Comparison of ENCODE assay signal across 29 mouse cellular contexts in the genomic region with DNA sequence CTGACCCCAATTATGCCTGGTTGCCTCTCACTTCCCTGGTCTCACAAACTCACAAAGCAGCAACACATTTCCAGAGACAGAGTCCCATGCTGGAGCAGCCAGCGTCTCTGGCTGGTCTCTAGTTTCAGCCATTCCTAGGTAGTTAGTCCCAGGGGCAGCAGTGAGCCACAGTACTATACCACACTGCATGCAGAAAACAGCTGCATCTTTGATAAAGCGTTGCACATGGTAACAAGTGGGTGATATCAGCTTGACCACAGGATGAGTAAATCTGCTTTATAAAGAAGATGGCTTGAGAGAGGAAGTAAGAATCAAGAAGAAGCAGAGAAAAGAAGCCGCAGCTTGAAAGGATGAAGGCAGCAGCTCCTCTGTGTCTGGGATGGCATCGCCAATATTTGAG. TPM values are rescaled to one million over a fixed set of nuclear protein-coding genes. Genes with fewer than 3 reads are reported as not detected.
DNase-seq lines count a peak whose midpoint lies in the region; ATAC-seq and TF ChIP-seq lines count a peak whose summit lies in the region.
"Had no signal": no experiment of that assay in that cellular context is flagged by ENCODE, and none has a peak within 500 bp of the region (broad histone marks: within the 10 kb centered on the region; RNA-seq: fewer than 3 reads in every experiment).

No protein-coding gene starts in this region.

- H3K79me2 ChIP-seq in C2C12 (ENCODE audit: control insufficient read depth, insufficient read depth) (no peaks in the 10 kb centered on the region), macrophage (ENCODE audit: inconsistent target) (no peaks in the 10 kb centered on the region)

- no peaks in the 10 kb centered on the region for H3K9me3 ChIP-seq in kidney, embryonic 16.5 days (ENCODE audit: low read length)
- H3K9me3 ChIP-seq: forebrain, embryonic 12.5 days; hindbrain, embryonic 12.5 days; limb, embryonic 13.5 days; lung, embryonic 15.5 days; neural tube, embryonic 15.5 days had no signal

- no peaks in the 10 kb centered on the region for H3K4me1 ChIP-seq in kidney, embryonic 16.5 days (ENCODE audit: insufficient read depth, low read length)
- H3K4me1 ChIP-seq: forebrain, embryonic 12.5 days; hindbrain, embryonic 12.5 days; lung, embryonic 15.5 days; neural tube, embryonic 15.5 days had no signal

- peak overlapping the region; percentile 95 for H3K27ac ChIP-seq in layer of hippocampus, adult 2 months
- peak overlapping the region; percentile 69 for H3K27ac ChIP-seq in macrophage
- H3K27ac ChIP-seq in kidney, embryonic 16.5 days (ENCODE audit: low read length): no peak overlapping the region
- H3K27ac ChIP-seq: forebrain, embryonic 12.5 days; hindbrain, embryonic 12.5 days; limb, embryonic 13.5 days; lung, embryonic 15.5 days; neural tube, embryonic 15.5 days had no signal

- no peak for DNase-seq in layer of hippocampus, adult 2 months (ENCODE audit: low spot score in 2 of 2)
- DNase-seq in layer of hippocampus, postnatal 25 days (ENCODE audit: extremely low spot score in 1 of 2, low spot score in 1 of 2): no peak
- no peak for DNase-seq in spleen, postnatal 10 days (ENCODE audit: low spot score in 2 of 2)
- DNase-seq in gastrocnemius, adult 18-20 months (ENCODE audit: low spot score): no peak
- DNase-seq: adrenal gland, adult 8-10 months; cerebellum, adult 11 months; cerebellum, adult 9-10 months; cerebellum, postnatal 36 days; forebrain, postnatal 0 days; gastrocnemius, postnatal 14 days; heart, adult 18-20 months; heart, postnatal 36 days; kidney, adult 8-10 months; kidney, postnatal 10 days; midbrain, embryonic 14.5 days; thymus, adult 2 months; thymus, postnatal 4 days had no signal

- WGBS in macrophage (ENCODE audit: missing documents): 52% methylated on average over 4 of the region's 4 CpGs
- 78% methylated on average over 4 of the region's 4 CpGs for WGBS in kidney, embryonic 16.5 days

- no peak overlapping the region for H3K9ac ChIP-seq in kidney, embryonic 16.5 days (replicated peaks; ENCODE audit: low read length)
- H3K9ac ChIP-seq: forebrain, embryonic 12.5 days; forebrain, postnatal 0 days; hindbrain, embryonic 12.5 days; limb, embryonic 13.5 days; lung, embryonic 15.5 days; neural tube, embryonic 15.5 days had no signal

- H3K4me2 ChIP-seq in kidney, embryonic 16.5 days (replicated peaks; ENCODE audit: low read depth, low read length): no peak overlapping the region
- H3K4me2 ChIP-seq: forebrain, embryonic 12.5 days; heart, embryonic 11.5 days; hindbrain, embryonic 12.5 days; limb, embryonic 13.5 days; liver, embryonic 11.5 days; lung, embryonic 15.5 days; neural tube, embryonic 15.5 days had no signal

- peak; percentile 74 for ATAC-seq in common myeloid progenitor, adult 5-6 weeks (replicated peaks; ENCODE audit: low read depth, poor library complexity, severe bottlenecking)
- ATAC-seq in kidney, embryonic 16.5 days (ENCODE audit: low FRiP score, low TSS enrichment): no peak
- ATAC-seq: forebrain, postnatal 0 days; intestine, embryonic 16.5 days had no signal

- H3K36me3 ChIP-seq in C2C12 (ENCODE audit: control insufficient read depth, insufficient read depth) (no peaks in the 10 kb centered on the region), macrophage (ENCODE audit: inconsistent target) (no peaks in the 10 kb centered on the region)
- H3K36me3 ChIP-seq in kidney, embryonic 16.5 days (ENCODE audit: insufficient read depth, low read length): no peaks in the 10 kb centered on the region
- H3K36me3 ChIP-seq: forebrain, embryonic 12.5 days; hindbrain, embryonic 12.5 days; limb, embryonic 13.5 days; lung, embryonic 15.5 days; neural tube, embryonic 15.5 days had no signal

- H3K79me3 ChIP-seq in C2C12 (ENCODE audit: low read depth): no peaks in the 10 kb centered on the region

- no peak overlapping the region for H3K4me3 ChIP-seq in layer of hippocampus, adult 2 months
- H3K4me3 ChIP-seq in C2C12 (ENCODE audit: insufficient read depth, poor library complexity, severe bottlenecking) (no peak overlapping the region), macrophage (ENCODE audit: inconsistent target) (no peak overlapping the region)
- H3K4me3 ChIP-seq in kidney, embryonic 16.5 days (ENCODE audit: low read length): no peak overlapping the region
- H3K4me3 ChIP-seq: forebrain, embryonic 12.5 days; hindbrain, embryonic 12.5 days; limb, embryonic 13.5 days; lung, embryonic 15.5 days; neural tube, embryonic 15.5 days had no signal

- no peaks in the 10 kb centered on the region for H3K27me3 ChIP-seq in C2C12 (ENCODE audit: control insufficient read depth, insufficient read depth, insufficient read length)
- no peaks in the 10 kb centered on the region for H3K27me3 ChIP-seq in kidney, embryonic 16.5 days (ENCODE audit: insufficient read depth, low read length)
- H3K27me3 ChIP-seq: forebrain, embryonic 12.5 days; hindbrain, embryonic 12.5 days; limb, embryonic 13.5 days; lung, embryonic 15.5 days; neural tube, embryonic 15.5 days had no signal

- no peak overlapping the region for H3ac ChIP-seq in C2C12 (ENCODE audit: control insufficient read depth, insufficient read length, low read depth)

- TF ChIP-seq CTCF in layer of hippocampus, adult 2 months (conservative IDR thresholded peaks at IDR 0.05): no peak
- TF ChIP-seq CTCF in C2C12 (IDR thresholded peaks at IDR 0.05; ENCODE audit: control insufficient read depth, insufficient read depth, insufficient read length): no peak

TF ChIP-seq in C2C12, 6 proteins besides CTCF, POLR2A, EP300 and RAD21:
- TF ChIP-seq MYOG (IDR thresholded peaks at IDR 0.05; ENCODE audit: control insufficient read depth, extremely low read depth, insufficient read length): no peak
- no peak for TF ChIP-seq FOSL1 (IDR thresholded peaks at IDR 0.05; ENCODE audit: insufficient read depth, low read length, poor library complexity, severe bottlenecking)
- no peak for TF ChIP-seq USF1 (IDR thresholded peaks at IDR 0.05; ENCODE audit: low read depth)
- peak; percentile 98 for TF ChIP-seq MYOD1 (IDR thresholded peaks at IDR 0.05; ENCODE audit: control insufficient read depth, insufficient read length, low read depth)
- peak; percentile 53 for TF ChIP-seq MAX (IDR thresholded peaks at IDR 0.05)
- TF ChIP-seq CEBPB (IDR thresholded peaks at IDR 0.05; ENCODE audit: low read depth): no peak

RNA-seq across cellular contexts. Expression of a gene that starts 35.4 kb away (rescaled TPM):
- total RNA-seq in layer of hippocampus, adult 2 months (2021): 100 to 1,000 TPM; 104 to 109 TPM
- 10 to 100 TPM; 92.5 to 98.5 TPM for total RNA-seq in layer of hippocampus, postnatal 25 days (2021)
- polyA plus RNA-seq in C2C12 (2012; fragmentation: generic; extraction: Trizol) (2.2 TPM), macrophage (2018) (10.4 to 11.9 TPM (median 11.0 TPM) in 3 replicates)
- total RNA-seq in common myeloid progenitor, adult 5-6 weeks (2017): 7.0 and 11.6 TPM in 2 replicates
- total RNA-seq in macrophage (2018; cell fraction: chromatin; rRNA removed): 10 to 100 TPM in 22 of 26 experiments, 1 to 10 TPM in 4; 6.6 to 88.2 (median 34.3) TPM
- total RNA-seq in macrophage (2018; cell fraction: cytosol; rRNA removed): 10 to 100 TPM in 14 of 26 experiments, 1 to 10 TPM in 12; 4.7 to 24.2 (median 11.1) TPM
- 10 to 100 TPM in 25 of 26 experiments, 1 to 10 TPM in 1; 9.3 to 63.6 (median 20.5) TPM for total RNA-seq in macrophage (2018; cell fraction: nucleus; rRNA removed)
- total RNA-seq in gastrocnemius, adult 18-20 months (2021): 10 to 100 TPM; 33.7 to 36.2 TPM
- 1.0 and 1.1 TPM in 2 replicates for polyA plus RNA-seq in kidney, embryonic 16.5 days (2015; fragmentation: Nextera tagmentation; extraction: Ambion mirVana)
